ENCODE assay signal across 8 mouse cellular contexts in genomic region chr9:102625401-102625982, GRCm38 (mm10). TPM values are rescaled to one million over a fixed set of nuclear protein-coding genes. Genes with fewer than 3 reads are reported as not detected.
DNase-seq lines count a peak whose midpoint lies in the region; ATAC-seq and TF ChIP-seq lines count a peak whose summit lies in the region.

No protein-coding gene starts in this region.

- peak overlapping the region; percentile 93 for H3K4me3 ChIP-seq in heart, embryonic 16.5 days (ENCODE audit: low read length)
- H3K4me3 ChIP-seq in bone marrow, adult 2 months (replicated peaks; ENCODE audit: control insufficient read depth, low read depth, low read length) = peak overlapping the region; percentile 83

- H3K27ac ChIP-seq in heart, embryonic 16.5 days (ENCODE audit: low read length) = peak overlapping the region; percentile 97
- peak overlapping the region; percentile 95 for H3K27ac ChIP-seq in bone marrow, adult 2 months (ENCODE audit: control insufficient read depth, insufficient read depth, low read depth, low read length, poor library complexity)

- TF ChIP-seq CTCF in bone marrow, adult 2 months (IDR thresholded peaks at IDR 0.05; ENCODE audit: control insufficient read depth, insufficient read depth, low read length) = no peak

- H3K4me1 ChIP-seq in heart, embryonic 16.5 days (ENCODE audit: control insufficient read depth, insufficient read depth, low read length) = peaks cover 19% of the 10 kb centered on the region
- peaks cover 2% of the 10 kb centered on the region; the same call in 1 of the 2 replicates for H3K4me1 ChIP-seq in bone marrow, adult 2 months (ENCODE audit: control insufficient read depth, insufficient read depth, low read length)

- no peaks in the 10 kb centered on the region for H3K36me3 ChIP-seq in heart, embryonic 16.5 days (ENCODE audit: control insufficient read depth, insufficient read depth)

- ATAC-seq in heart, embryonic 16.5 days (replicated peaks; ENCODE audit: extremely low read depth, insufficient read depth, low FRiP score) = peak; percentile 49
- peak; percentile 1 to 12; a peak in 3 of 4 replicates for ATAC-seq in hematopoietic stem cell, adult 5-6 weeks (replicated peaks in 1 of 2; ENCODE audit: insufficient read depth in 1 of 2, low FRiP score in 2 of 2, low TSS enrichment in 1 of 2, low read depth in 1 of 2, poor library complexity in 2 of 2, severe bottlenecking in 2 of 2)

- peak overlapping the region; percentile 79 for H3K4me2 ChIP-seq in heart, embryonic 16.5 days (ENCODE audit: low read depth, low read length)

- WGBS in heart, embryonic 16.5 days = 1% methylated on average over 23 of the region's 27 CpGs
- 2% methylated on average over 26 of the region's 27 CpGs for WGBS in bone marrow, adult 2 months

- H3K9ac ChIP-seq in heart, embryonic 16.5 days (ENCODE audit: low read length) = peak overlapping the region; percentile 100

- H3K27me3 ChIP-seq in heart, embryonic 16.5 days (ENCODE audit: control insufficient read depth, insufficient read depth, low read length) = no peaks in the 10 kb centered on the region

- no peaks in the 10 kb centered on the region for H3K9me3 ChIP-seq in heart, embryonic 16.5 days (replicated peaks; ENCODE audit: control insufficient read depth, low read length)

- DNase-seq in heart, adult 11 months = no peak
- DNase-seq in 416B (ENCODE audit: low read depth) = peak; percentile 67
- peak; percentile 44 for DNase-seq in lung, postnatal 36 days
- DNase-seq in layer of hippocampus, adult 18-20 months (ENCODE audit: low spot score in 2 of 2) = no peak
- no peak for DNase-seq in urinary bladder, adult 2 months (ENCODE audit: low spot score)

- TF ChIP-seq POLR2A in bone marrow, adult 2 months (IDR thresholded peaks at IDR 0.05; ENCODE audit: borderline replicate concordance, control insufficient read depth, low read depth, low read length) = no peak

RNA-seq across cellular contexts. Expression of gene Anapc13, which starts 0.6 kb away (rescaled TPM):
- polyA plus RNA-seq in heart, embryonic 16.5 days (2015; fragmentation: Nextera tagmentation; extraction: Ambion mirVana) = 211 and 221 TPM in 2 replicates
- polyA plus RNA-seq in bone marrow, adult 2 months (2011; ENCODE audit: insufficient read depth, insufficient read length, low replicate concordance, missing spikeins) = 35.9 and 39.4 TPM in 2 replicates
- total RNA-seq in hematopoietic stem cell, adult 5-6 weeks (2017) = 51.2 and 74.4 TPM in 2 replicates
- 100 to 1,000 TPM; 111 to 119 TPM for total RNA-seq in layer of hippocampus, adult 18-20 months (2021)
- 206 and 215 TPM in 2 replicates for polyA plus RNA-seq in urinary bladder, adult 2 months (2012; rRNA removed)

RNA-seq across cellular contexts. Expression of gene Cep63, which starts 0.8 kb away (rescaled TPM):
- polyA plus RNA-seq in heart, embryonic 16.5 days (2015; fragmentation: Nextera tagmentation; extraction: Ambion mirVana) = 52.1 and 52.6 TPM in 2 replicates
- 49.2 and 80.1 TPM in 2 replicates for polyA plus RNA-seq in bone marrow, adult 2 months (2011; ENCODE audit: insufficient read depth, insufficient read length, low replicate concordance, missing spikeins)
- total RNA-seq in hematopoietic stem cell, adult 5-6 weeks (2017) = 43.1 and 52.3 TPM in 2 replicates
- 10 to 100 TPM; 31.0 to 35.6 TPM for total RNA-seq in layer of hippocampus, adult 18-20 months (2021)
- polyA plus RNA-seq in urinary bladder, adult 2 months (2012; rRNA removed) = 29.3 and 33.9 TPM in 2 replicates

Comparison
In these comparisons a context has a peak if more than half of its experiments do, and no peak if none do; other contexts are left out.
1. DNase-seq: peak in 416B (single experiment) and lung, postnatal 36 days (single experiment); none in heart, adult 11 months (single experiment), layer of hippocampus, adult 18-20 months (0 of 2) and urinary bladder, adult 2 months (single experiment).